Mouse (Mus musculus): ENCODE measurements at regions not wholly inside any gene's neighbourhood (a gene's known extent, or its start where the extent isn't known, plus 50 kb on each side); places are given as distances from the start of the nearest gene placed in this dataset.

DNA sequence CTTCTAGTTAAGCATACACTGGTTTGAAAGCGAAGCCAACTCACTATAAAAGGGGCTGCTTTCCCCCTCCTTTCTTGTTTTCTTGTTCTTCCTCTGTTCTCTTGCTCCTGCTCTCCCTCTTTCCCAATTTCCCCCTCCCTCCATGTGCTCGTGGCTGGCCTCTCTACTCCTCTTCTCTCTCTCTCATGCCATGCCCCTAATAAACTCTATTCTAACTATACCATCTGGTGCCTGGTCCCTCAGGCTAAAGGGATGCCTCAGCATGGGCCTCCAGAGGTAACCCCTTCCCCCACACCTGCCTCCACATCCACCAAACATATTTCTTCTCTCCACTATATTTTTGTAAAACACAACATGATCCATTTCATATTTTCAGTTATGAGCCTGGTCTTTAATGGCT lies 210.1 kb downstream of the Gja1 start:
- Histone ChIP-seq H3K9ac (replicated peaks) (no peak overlapping the region), H3K36me3 (no peaks in the 10 kb centered on the region), H3K4me2 (no peak overlapping the region), H3K4me1 (replicated peaks) (peaks cover 8% of the 10 kb centered on the region), H3K9me3 (no peaks in the 10 kb centered on the region), H3K27me3 (no peaks in the 10 kb centered on the region), H3K4me3 (replicated peaks) (no peak overlapping the region), H3K27ac (no peak overlapping the region)
- WGBS: 29% methylated on average over 2 of the region's 2 CpGs
- ATAC-seq (ENCODE audit: insufficient number of reproducible peaks, insufficient read depth, low FRiP score, low TSS enrichment, low read depth): no peak

DNA sequence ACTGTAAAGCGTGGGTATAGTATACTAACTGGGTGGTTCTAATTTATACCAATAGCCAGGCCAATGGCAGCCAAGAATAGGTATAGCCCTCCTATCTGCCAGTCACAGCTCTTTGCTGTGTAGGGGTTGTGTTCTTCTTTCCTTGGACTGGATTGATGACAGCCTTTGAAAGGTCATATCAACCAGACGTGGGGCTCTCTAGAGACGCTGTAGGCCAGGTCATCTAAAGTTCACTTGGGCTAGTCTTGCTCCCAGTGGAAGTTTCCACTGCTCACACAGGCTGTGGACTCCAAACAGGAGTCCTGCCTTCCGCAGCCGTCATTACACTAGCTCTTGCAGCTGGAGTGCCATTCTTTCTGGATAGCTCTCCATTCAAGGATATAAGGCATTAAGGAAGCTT lies 220.3 kb downstream of the Gja1 start:
- Histone ChIP-seq H3K4me1 (replicated peaks) (peaks cover 3% of the 10 kb centered on the region; the same call in 1 of the 2 replicates), H3K36me3 (no peaks in the 10 kb centered on the region), H3K4me3 (replicated peaks) (no peak overlapping the region), H3K27me3 (no peaks in the 10 kb centered on the region), H3K9me3 (no peaks in the 10 kb centered on the region), H3K27ac (no peak overlapping the region), H3K9ac (replicated peaks) (no peak overlapping the region), H3K4me2 (no peak overlapping the region)
- no peak for ATAC-seq (ENCODE audit: insufficient number of reproducible peaks, insufficient read depth, low FRiP score, low TSS enrichment, low read depth)
- 53% methylated on average over 5 of the region's 5 CpGs for WGBS

DNA sequence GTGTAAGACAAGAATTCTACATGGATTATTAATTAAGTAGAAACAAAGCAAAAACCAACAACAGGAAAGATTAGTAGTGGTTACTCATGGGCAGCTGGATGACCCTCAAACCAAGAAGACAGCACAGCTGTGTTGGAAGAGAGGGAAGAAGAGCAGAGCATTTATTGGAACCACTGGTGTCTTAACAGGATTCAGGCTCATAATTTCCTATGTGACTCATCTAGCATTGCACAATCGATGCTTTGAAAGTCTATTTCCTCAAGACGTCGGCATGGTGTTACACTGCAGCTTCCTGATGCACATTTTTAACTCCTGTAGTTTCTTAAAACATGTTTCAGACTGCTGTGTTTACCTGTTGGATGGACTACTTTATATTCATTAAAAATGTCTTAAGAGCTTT lies 221.1 kb downstream of the Gja1 start:
- Histone ChIP-seq H3K4me1 (replicated peaks) (peaks cover 3% of the 10 kb centered on the region; the same call in 1 of the 2 replicates), H3K9ac (replicated peaks) (no peak overlapping the region), H3K9me3 (no peaks in the 10 kb centered on the region), H3K36me3 (no peaks in the 10 kb centered on the region), H3K4me2 (no peak overlapping the region), H3K27ac (no peak overlapping the region), H3K27me3 (no peaks in the 10 kb centered on the region), H3K4me3 (replicated peaks) (no peak overlapping the region)
- no peak for ATAC-seq (ENCODE audit: insufficient number of reproducible peaks, insufficient read depth, low FRiP score, low TSS enrichment, low read depth)
- 87% methylated on average over 3 of the region's 3 CpGs for WGBS

DNA sequence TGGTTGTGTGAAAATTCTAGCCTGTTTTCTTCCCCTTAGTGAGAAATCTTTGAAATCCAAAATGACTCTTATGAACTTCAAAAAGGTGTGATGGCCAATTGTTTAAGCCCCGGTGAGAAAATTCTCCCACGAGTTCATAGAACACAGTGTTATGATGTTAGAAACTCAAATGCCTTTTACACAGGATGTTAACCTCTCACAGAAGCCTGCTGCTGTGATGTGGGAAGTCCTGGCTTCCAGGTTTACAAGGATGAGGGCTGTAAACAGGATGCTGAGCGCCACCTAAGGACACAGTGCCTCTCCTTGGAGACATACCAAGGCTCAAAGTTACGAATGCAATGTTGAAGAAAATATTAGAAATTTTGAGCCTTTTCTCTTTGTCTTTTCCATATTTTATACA lies 222.8 kb downstream of the Gja1 start:
- H3K27me3 ChIP-seq: no peaks in the 10 kb centered on the region
- H3K4me3 ChIP-seq (replicated peaks): no peak overlapping the region
- ATAC-seq (ENCODE audit: insufficient number of reproducible peaks, insufficient read depth, low FRiP score, low TSS enrichment, low read depth): no peak
- no peak overlapping the region for H3K27ac ChIP-seq
- no peaks in the 10 kb centered on the region for H3K9me3 ChIP-seq
- no peak overlapping the region for H3K4me2 ChIP-seq
- H3K9ac ChIP-seq (replicated peaks): no peak overlapping the region
- 35% methylated on average over 4 of the region's 4 CpGs for WGBS
- H3K36me3 ChIP-seq: no peaks in the 10 kb centered on the region
- peaks cover 3% of the 10 kb centered on the region; the same call in 1 of the 2 replicates for H3K4me1 ChIP-seq (replicated peaks)

DNA sequence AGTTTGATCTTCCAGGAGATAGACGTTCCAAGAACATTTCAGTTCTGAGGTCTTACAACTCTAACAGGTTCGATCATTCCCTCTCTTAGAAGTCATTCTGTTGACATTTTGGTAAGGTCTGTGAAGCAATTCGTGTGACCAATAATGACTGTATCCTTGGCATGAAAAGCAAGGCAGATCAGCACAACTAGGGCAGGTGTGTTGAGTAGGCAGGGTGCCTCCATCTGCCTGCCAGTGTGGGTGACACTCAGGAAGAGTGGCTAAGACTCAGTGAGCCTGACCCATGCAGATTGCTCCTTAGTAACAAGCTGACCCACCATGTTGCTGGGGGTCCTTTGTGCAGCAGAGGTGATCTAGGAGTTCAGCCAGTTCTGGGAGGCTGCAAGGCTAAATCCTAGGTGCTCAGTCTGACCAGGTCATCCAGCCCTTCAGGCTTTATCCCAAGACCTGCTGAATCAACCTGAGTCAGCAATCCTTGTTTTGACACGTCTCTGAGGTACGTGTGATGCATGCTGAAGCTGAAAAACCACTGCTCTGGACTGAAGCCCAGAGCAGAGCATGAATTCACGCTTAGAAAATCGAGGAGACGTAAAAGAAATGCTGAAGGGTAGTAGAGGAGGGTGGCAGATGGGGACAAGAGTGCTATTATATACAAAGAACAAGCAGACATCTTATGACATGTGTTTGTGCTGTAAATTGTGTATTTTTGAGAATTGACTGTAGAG lies 234.6 kb downstream of the Gja1 start:
- no peak overlapping the region for H3K4me2 ChIP-seq
- 81% methylated on average over 8 of the region's 8 CpGs for WGBS
- no peak for ATAC-seq (ENCODE audit: insufficient number of reproducible peaks, insufficient read depth, low FRiP score, low TSS enrichment, low read depth)

DNA sequence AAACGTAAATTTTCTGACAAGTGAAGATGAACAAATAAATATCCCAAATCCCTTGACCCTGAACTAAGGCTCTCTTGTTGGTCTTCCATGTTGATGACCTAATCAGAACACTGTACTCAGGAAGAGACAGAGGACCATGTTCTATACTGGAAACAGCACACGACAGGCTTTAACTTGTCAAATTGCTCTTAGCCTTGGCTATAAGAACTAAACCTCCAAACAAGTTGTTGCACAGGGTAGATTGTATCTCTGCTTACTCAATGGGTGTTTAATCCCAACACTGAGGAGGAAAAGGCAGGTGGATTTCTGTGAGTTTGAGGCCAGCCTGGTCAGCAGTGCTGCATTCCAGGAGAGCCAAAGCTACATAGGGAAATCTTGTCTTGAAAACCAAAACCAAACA lies 265.5 kb downstream of the Gja1 start:
- no peaks in the 10 kb centered on the region for H3K27me3 ChIP-seq
- no peaks in the 10 kb centered on the region for H3K9me3 ChIP-seq
- 89% methylated on average over 2 of the region's 2 CpGs for WGBS
- H3K36me3 ChIP-seq: no peaks in the 10 kb centered on the region
- H3K4me2 ChIP-seq: no peak overlapping the region
- H3K4me1 ChIP-seq (replicated peaks): peaks cover 18% of the 10 kb centered on the region
- no peak overlapping the region for H3K9ac ChIP-seq (replicated peaks)
- no peak overlapping the region for H3K4me3 ChIP-seq (replicated peaks)
- no peak for ATAC-seq (ENCODE audit: insufficient number of reproducible peaks, insufficient read depth, low FRiP score, low TSS enrichment, low read depth)
- H3K27ac ChIP-seq: no peak overlapping the region

More for the DNA sequence above, 234.6 kb downstream of the Gja1 start:
- Histone ChIP-seq H3K27ac (no peak overlapping the region), H3K9me3 (no peaks in the 10 kb centered on the region), H3K36me3 (no peaks in the 10 kb centered on the region), H3K4me3 (replicated peaks) (no peak overlapping the region), H3K9ac (replicated peaks) (no peak overlapping the region), H3K27me3 (no peaks in the 10 kb centered on the region), H3K4me1 (replicated peaks) (peaks cover 10% of the 10 kb centered on the region)

DNA sequence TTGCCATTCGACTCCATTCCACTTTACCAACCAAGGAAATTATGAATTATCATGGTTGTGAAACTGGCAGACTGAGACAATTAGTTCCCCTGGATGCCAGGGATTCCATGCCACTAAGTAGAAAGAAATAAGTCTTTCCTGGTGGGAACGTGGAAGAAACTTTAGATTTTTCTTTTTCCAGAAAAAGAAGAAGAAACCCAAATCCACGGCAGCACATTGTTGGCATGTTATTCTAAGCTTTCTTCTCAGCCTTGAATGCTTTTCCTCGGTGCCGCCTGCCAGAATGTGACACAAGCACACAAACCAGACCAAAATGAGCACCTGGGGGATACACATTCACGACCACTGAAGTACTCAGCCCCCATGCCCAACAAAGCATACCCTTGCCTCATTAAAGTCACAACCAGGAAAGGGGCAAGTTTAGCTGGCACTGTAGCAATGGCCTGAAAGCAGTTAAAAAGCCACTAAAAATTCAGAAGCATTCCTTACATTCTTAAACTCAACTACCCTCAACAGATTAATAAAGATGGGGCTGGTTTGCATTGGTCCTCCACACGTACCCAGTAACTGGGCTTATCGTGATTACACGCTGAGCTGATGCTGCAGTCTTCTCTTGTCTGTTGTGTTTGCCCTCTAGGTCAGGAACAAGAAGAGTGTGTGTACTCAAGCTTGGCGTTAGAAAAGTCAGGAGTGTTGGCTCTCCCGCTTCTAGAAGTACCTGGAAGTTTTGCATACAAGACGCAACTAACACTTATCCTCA lies 266.4 kb downstream of the Gja1 start:
- H3K27me3 ChIP-seq: no peaks in the 10 kb centered on the region
- peak overlapping the region; percentile 53; the same call in 1 of the 2 replicates for H3K27ac ChIP-seq
- H3K4me3 ChIP-seq (replicated peaks): no peak overlapping the region
- WGBS: 49% methylated on average over 12 of the region's 12 CpGs
- H3K4me2 ChIP-seq: peak overlapping the region; percentile 17; the same call in 1 of the 2 replicates
- peak; percentile 75; the same call in 1 of the 2 replicates for ATAC-seq (ENCODE audit: insufficient number of reproducible peaks, insufficient read depth, low FRiP score, low TSS enrichment, low read depth)
- no peaks in the 10 kb centered on the region for H3K36me3 ChIP-seq
- no peak overlapping the region for H3K9ac ChIP-seq (replicated peaks)
- H3K9me3 ChIP-seq: no peaks in the 10 kb centered on the region
- peaks cover 18% of the 10 kb centered on the region for H3K4me1 ChIP-seq (replicated peaks)

DNA sequence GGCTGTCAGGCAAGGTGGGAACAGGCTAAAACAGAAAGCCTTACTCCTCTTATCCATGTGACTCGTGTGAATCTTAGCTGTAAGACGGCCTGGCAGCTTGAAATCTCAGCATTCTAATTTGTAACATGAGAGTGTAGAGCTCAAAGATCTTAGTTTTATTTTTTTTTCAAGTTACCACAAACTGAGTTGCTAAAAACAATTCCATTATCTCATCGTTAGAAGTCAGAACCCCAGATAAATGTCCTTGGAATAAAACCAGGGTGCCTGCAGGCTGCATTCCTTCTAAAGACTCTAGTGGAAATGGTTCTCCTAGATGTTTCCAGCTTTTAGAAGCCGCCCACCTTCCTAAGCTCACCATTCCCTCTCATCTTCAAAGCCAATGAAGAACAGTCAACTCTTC lies 283.4 kb downstream of the Gja1 start:
- no peak for ATAC-seq (ENCODE audit: insufficient number of reproducible peaks, insufficient read depth, low FRiP score, low TSS enrichment, low read depth)
- no peaks in the 10 kb centered on the region for H3K27me3 ChIP-seq
- no peak overlapping the region for H3K4me3 ChIP-seq (replicated peaks)
- WGBS: 75% methylated on average over 4 of the region's 4 CpGs
- H3K36me3 ChIP-seq: no peaks in the 10 kb centered on the region
- no peak overlapping the region for H3K4me2 ChIP-seq
- H3K9me3 ChIP-seq: peaks cover 2% of the 10 kb centered on the region; the same call in 1 of the 2 replicates
- H3K4me1 ChIP-seq (replicated peaks): no peaks in the 10 kb centered on the region
- H3K27ac ChIP-seq: no peak overlapping the region
- H3K9ac ChIP-seq (replicated peaks): no peak overlapping the region

DNA sequence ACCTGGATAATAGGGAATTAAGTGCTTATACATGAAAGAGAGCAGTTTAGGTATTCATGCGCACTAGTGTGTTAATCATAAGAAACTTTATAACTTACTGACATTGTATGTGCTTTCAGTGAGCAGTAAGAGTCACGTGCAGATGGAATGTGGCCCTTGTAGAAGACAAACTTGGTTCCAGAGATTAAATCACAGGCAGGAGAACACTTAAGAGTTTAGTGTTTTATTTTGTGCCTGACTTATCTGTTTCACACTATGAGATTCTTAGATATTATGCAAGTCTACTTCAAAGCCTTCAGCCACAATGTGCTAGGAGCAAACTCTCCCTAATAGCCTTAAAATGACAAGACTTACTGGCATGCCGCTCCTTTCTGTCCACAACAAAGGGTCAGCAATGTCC lies 296.8 kb downstream of the Gja1 start:
- Histone ChIP-seq H3K4me1 (replicated peaks) (no peaks in the 10 kb centered on the region), H3K27me3 (no peaks in the 10 kb centered on the region), H3K36me3 (no peaks in the 10 kb centered on the region), H3K4me2 (no peak overlapping the region), H3K9ac (replicated peaks) (no peak overlapping the region), H3K4me3 (replicated peaks) (no peak overlapping the region), H3K27ac (no peak overlapping the region), H3K9me3 (no peaks in the 10 kb centered on the region)
- no peak for ATAC-seq (ENCODE audit: insufficient number of reproducible peaks, insufficient read depth, low FRiP score, low TSS enrichment, low read depth)
- WGBS: 59% methylated on average over 3 of the region's 3 CpGs

DNA sequence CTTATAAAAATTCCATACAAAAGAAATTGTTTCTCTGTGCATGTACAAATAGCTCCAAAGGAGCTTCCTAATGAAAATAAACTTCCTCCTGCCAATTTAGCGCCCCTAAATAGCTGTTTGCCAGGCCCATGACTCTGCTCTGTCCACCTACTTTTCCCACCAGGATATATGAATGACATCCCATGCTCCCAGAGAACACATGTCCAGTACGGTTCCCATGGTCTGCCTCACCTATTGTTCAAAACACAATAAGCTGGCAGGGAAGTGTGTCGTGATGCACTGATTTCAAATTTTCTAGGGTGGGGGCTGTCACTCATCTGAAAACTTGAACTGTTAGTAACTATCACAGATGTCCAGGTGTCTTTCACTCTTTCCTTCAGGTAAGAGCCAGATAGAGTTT lies 305.8 kb downstream of the Gja1 start:
- Histone ChIP-seq H3K36me3 (no peaks in the 10 kb centered on the region), H3K9me3 (no peaks in the 10 kb centered on the region), H3K4me2 (no peak overlapping the region), H3K4me3 (replicated peaks) (no peak overlapping the region), H3K27ac (no peak overlapping the region), H3K4me1 (replicated peaks) (no peaks in the 10 kb centered on the region), H3K27me3 (no peaks in the 10 kb centered on the region), H3K9ac (replicated peaks) (no peak overlapping the region)
- WGBS: 79% methylated on average over 3 of the region's 3 CpGs
- ATAC-seq (ENCODE audit: insufficient number of reproducible peaks, insufficient read depth, low FRiP score, low TSS enrichment, low read depth): no peak

DNA sequence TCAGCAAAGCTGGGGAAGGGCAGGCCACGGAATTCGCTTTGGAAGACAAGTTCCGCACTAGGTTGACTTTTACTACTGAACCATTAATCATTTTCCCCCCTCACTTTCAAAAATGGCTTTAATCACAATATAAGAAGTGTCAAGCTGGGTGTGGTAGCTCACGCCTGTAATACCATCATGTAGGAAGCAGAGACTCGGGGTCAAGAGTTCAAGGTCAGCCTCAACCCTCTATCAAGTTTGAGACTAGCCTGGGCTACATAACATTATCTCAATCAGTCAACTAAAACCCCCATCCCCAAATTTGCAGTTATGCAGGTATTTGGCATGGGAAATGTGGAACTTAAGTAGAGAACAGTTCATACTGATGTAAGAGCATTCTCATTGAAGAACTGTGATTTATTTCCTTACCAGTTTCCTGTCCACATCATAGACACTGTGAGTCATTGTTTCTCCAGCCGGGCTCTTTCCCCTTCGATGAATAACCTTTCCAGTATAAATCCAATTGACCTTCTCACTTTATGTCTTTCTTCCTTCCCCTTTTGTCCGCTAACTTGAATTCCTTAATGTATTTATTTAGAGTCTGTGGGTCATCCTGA lies 308.6 kb downstream of the Gja1 start:
- H3K4me1 ChIP-seq (replicated peaks): no peaks in the 10 kb centered on the region
- H3K9me3 ChIP-seq: no peaks in the 10 kb centered on the region
- no peak overlapping the region for H3K4me3 ChIP-seq (replicated peaks)
- 86% methylated on average over 8 of the region's 8 CpGs for WGBS
- no peak overlapping the region for H3K9ac ChIP-seq (replicated peaks)
- no peaks in the 10 kb centered on the region for H3K36me3 ChIP-seq
- H3K27me3 ChIP-seq: no peaks in the 10 kb centered on the region
- no peak overlapping the region for H3K27ac ChIP-seq
- no peak for ATAC-seq (ENCODE audit: insufficient number of reproducible peaks, insufficient read depth, low FRiP score, low TSS enrichment, low read depth)
- no peak overlapping the region for H3K4me2 ChIP-seq
